Mouse (Mus musculus) brain, embryonic 18.5 days (tissue): ENCODE data around the gene 1700003E16Rik.
A peak's percentile ranks its signal among the peaks of the same experiment; 100 is the strongest.

ENCODE experiments used
- DNase-seq: peaks from one replicate; pipeline ENCODE4 v3.0.0-alpha.2; 2012; ENCODE audit warnings: low read depth, low spot score

The 1700003E16Rik gene

DNA sequence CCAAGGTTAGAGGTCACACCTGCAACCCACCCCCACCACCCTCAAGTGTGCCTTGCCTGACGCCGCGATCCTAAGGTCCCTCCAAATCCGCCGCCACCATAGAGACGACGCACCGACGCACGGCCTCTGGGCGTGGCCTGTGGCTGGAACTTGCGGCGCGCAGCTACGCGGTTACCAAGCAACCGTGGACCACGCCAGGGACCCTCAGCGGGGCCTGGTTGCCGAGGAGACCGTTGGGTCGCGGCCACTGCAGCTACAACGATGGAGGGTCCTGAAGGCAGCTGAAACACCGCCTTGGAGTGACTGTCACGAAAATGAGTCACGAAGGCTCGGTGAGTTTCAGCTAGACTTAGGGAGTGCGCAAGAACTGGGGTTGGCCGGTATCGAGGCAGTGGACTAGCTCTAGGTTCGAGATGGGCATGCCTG, at the start of gene 1700003E16Rik, which contains the start of gene Wdr54:
Gene 1700003E16Rik (plus strand): TSS at position 146 of the 426 bp plus-strand sequence.
Gene Wdr54 (minus strand): TSS at position 139 of the 426 bp plus-strand sequence.
- DNase-seq, result no peak

DNA sequence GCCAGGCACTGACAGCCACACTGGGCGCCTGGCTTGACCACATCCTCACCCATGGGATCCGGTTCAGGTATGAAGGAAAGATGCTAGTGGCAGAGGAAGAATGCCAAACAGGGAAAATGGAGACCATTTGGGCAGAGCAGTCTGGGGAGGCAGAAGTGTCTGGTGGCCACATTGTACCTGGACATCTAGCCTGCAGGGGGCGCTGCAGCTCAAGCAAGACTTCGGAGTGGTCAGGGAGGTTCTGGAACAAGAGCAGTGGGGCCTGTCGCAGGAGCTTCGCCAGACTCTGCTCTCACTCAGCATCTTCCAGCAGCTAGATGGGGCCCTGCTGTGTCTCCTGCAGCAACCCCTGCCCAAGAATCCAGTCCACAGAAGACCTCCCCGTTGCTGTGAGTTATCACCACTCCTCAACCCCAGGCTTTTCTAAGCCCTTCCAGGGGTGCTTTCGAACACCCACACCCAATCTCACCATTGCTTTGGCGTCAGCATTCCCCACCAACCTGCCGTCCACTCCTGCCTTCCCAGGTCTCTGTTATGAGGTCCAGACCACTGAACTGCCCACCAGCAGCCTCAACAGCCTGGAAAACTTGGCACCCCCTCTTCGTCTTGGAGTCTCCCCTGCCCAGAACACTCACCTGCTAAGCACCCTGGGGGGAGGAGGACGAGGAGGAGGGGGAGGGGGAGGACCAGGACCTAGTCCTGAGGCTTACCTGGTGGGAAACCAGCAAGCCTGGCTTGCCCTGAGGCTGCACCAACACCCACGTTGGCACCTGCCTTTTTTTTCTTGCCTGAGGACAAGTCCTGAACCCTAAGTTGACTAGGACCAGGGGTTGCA, 48.4 kb upstream of the 1700003E16Rik start:
- DNase-seq, result no peak

DNA sequence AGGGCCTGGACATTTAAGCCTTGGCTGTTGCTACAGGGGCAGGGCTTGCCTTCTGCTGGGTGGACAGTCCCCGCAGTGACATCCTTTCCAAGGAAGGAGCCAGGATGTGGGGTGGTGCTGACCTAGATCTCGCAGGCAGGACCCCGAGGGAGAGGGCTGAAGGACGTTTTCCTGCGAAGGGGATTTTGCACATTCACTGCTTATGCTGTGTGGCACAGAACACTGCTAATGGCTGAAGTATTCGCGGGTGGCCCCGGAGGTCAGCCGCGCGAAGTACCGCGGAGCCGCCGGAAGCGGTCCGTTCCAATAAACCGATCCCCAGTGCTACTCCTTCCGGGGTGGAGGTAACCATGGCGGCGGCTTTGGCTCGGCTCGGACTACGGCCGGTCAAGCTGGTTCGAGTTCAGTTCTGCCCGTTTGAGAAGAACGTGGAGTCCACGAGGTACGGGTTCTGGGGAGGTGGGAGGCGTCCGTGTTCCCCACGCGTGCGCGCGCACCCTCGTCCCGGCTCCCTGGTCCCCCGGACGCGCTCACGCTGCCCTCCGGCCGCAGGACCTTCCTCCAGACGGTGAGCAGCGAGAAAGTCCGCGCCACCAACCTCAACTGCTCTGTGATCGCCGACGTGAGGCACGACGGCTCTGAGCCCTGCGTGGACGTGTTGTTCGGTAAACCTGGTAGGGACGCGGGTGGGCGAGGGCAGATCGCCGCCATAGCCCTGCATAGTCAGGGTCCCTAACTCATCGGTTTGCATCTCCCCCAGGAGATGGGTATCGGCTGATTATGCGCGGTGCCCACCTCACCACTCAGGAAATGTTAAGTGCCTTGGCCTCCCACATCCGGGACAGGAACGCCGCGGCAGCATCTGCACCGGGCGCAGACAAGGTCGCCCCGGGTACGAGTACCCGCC, 47.2 kb upstream of the 1700003E16Rik start, which contains the start of gene Mrpl53:
Gene Mrpl53 (plus strand): TSS at position 279 of the 907 bp plus-strand sequence.
- DNase-seq, result no peak

DNA sequence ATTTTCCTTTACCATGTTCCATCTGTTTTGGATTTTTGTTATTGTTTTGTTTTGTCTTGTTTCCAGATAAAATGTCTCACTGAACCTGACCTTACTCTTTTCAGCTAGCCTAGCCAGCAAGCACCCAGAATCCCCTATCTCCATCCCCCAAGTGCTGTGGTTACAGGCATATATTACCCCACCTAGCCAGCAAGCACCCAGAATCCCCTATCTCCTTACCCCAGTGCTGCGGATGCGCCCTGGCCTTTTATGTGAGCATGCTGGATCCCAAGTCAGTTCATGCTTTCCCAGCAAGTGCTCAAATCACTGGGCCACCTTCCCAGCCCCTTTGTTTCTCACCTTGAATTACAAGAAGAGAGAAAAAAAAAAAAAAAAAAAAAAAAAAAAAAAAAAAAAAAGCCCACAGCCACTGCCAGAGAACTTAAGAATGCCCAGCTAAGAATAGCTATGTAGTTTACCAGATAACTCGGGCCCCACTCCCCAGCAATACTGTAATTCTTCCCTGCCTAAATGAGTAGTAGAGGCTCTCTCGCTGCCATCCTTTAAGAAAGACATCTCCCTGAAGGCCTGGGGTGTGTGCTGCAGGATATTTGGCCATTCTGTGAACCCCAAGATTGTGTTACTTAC, 44.6 kb upstream of the 1700003E16Rik start:
- DNase-seq, result no peak

DNA sequence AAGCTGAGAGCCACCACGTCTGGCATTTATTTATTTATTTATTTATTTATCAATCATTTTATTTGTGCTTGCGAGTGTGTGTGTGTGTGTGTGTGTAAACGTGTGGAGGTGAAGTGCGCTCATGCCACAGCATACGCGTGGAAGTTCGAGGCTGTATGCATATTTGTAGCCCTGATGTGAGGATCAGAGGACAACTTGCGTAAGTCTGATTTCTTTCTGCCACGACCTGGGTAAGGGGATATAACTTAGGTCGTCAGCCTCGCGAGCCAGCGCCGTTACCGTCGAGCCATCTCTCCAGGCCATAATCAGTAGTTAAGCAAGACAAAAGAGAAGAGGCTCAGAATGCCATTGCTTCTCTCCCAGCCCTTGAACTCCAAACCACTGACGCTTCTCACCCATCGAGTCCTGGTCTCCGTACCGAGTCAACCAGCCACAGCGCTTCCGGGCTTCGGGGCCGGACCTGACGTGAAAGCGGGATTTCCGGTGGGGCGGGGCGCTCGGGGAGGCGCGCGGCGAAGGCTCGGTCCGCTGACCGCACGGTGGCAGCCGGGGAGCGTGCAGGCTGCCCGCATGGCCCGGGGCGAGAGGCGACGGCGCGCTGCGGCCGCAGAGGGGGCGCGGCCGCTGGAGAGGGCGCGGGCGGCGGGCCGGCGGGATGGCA, 41.1 kb upstream of the 1700003E16Rik start, which contains the start of gene Mogs:
Gene Mogs (plus strand): TSS at position 486 of the 661 bp plus-strand sequence.
- DNase-seq, result no peak

DNA sequence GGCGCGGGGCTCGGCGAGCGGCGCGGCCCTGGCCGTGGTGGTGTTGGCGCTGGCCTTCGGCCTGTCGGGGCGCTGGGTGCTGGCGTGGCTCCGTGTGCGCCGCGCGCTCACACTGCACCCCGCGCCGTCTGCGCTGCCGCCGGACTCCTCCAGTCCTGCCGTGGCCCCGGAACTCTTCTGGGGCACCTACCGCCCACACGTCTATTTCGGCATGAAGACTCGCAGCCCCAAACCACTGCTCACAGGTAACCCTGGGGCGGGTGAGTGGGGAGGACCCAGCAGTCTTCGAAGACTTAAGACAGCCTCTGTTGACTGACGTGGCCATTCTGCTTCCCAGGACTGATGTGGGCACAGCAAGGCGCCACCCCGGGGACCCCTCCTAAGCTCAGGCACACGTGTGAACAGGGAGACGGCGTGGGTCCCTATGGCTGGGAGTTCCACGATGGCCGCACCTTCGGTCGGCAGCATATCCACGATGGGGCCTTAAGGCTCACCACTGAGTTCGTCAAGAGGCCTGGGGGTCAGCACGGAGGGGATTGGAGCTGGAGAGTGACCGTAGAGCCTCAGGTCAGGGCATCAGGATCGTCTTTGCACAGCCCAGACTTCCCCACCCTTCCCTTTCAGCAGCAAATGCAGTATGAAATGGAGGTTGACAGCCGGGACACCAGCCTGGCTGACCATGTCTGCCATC, 40.4 kb upstream of the 1700003E16Rik start:
- DNase-seq, result no peak

DNA sequence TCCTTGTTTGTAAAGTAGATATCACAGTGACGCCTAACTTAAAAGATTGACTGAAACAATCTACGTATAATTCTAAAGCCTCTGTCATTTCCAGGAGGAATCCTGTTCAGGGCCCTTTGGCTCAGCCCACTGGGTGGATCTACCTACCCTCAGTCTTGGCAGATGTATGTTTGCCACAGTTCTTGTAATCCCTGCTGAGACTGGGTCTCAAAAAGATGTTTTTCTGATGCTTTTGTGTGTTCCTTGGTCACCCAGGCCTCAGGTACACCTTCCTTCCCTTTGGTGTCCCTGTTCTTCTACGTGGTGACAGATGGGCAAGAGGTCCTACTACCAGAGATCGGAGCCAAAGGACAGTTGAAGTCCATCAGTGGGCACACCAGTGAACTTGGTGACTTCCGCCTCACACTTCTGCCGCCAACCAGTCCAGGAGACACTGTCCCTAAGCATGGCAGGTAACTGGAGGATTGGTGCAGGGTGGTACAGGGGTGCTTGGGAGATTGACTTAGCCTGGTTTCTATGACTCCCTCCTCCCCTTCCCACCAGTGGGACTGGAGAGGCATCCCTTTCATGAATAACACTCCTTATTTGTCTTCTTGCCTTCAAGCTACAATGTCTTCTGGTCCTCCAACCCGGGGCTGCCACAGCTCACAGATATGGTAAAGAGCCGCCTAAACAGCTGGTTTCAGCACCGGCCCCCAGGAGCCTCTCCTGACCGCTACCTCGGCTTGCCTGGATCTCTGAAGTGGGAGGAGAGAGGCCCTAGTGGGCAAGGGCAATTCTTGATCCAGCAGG, 39.6 kb upstream of the 1700003E16Rik start:
- DNase-seq, result no peak

DNA sequence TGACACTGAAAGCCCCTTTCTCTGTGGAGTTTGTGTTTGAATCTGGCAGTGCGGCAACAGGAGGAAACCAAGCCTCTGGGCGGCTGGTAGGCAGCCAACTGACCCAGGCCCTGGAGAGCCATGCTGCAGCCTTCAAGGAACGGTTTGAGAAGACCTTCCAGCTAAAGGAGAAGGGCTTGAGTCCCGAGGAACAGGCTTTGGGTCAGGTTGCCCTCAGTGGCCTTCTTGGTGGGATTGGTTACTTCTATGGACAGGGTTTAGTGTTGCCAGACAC, 39.1 kb upstream of the 1700003E16Rik start:
- DNase-seq, result no peak

DNA sequence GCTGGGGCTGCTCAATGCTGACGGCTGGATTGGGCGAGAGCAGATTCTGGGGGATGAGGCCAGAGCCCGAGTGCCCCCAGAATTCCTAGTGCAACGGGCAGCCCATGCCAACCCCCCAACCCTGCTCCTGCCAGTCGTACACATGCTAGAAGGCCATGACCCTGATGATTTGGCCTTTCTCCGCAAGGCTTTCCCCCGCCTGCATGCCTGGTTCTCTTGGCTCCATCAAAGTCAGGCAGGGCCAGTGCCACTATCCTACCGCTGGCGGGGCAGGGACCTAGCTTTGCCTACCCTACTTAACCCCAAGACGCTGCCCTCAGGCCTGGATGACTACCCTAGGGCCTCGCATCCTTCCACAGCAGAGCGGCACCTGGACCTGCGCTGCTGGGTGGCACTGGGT, 38.6 kb upstream of the 1700003E16Rik start:
- no peak for DNase-seq

DNA sequence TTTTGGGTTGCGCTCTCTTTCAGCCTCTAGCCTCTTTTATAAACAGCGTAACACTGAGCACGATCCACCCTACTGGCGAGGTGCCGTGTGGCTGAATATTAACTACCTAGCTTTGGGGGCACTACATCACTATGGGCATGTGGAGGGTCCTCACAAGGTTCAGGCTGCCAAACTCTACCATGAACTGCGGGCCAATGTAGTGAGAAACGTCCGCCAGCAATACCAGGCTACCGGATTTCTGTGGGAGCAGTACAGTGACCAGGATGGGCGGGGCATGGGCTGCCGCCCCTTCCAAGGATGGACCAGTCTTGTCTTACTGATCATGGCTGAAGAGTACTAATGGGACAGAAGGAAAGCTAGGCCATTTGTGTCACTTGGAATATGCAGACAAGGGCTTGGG, 37.8 kb upstream of the 1700003E16Rik start:
- DNase-seq, result no peak

DNA sequence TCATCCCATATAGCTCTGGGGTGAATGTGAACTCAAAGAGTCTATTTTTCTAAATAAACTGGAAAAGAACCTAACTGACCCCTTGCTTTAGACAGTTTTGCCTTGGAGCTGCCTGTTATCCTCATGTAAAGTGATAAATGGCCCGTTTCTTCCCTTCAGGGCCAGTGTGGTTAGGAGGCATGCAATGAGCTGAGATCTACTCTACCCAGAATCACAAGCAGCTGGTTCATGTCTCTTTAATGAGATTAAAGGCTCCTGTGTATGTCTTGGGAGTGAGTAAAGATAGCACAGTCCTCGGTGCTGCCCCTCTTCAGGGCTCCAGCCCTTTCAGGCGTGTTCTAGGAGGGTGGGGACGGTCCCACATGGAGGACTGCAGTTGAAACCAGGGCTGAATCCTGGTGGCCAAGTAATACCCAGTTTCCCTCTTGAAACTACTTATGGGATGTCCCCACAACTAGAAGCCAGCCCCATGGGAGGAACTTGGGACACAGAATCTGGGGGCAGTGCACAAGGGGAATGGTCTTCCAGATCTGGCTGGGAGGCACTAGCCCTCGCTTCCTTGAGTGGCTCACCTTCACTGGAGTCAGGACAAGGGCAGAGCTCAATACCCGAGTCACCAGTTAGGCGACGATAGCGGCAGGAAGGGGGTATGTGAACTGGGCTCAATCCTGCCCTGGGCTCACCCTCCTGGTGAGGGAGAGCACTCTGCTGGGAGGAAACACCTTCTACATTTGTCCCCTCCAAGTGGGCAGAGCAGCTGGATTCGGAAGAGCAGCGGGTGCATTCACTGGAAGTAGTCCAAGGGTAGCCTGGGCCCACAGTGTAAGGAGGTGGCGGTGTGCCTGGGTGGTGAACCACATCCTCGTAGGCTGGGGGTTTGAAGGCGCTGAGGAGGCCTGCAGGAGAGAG, 37.1 kb upstream of the 1700003E16Rik start:
- DNase-seq, result no peak

DNA sequence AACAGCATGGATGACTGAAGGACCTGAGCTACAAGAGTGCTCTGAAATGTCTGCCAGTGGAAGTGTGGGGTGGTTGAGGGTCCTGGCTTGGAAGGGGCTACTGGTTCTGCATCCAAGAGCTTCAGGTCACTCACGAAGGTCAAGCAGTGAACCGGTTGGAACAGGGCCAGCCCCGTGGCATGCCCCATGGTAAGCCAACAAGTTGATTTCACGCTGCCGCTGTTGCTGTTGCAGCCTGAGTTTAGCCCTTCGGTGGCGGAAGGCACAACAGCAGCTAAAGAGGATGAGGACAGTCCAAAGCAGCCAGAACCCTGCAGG, 36.5 kb upstream of the 1700003E16Rik start:
- DNase-seq, result no peak

DNA sequence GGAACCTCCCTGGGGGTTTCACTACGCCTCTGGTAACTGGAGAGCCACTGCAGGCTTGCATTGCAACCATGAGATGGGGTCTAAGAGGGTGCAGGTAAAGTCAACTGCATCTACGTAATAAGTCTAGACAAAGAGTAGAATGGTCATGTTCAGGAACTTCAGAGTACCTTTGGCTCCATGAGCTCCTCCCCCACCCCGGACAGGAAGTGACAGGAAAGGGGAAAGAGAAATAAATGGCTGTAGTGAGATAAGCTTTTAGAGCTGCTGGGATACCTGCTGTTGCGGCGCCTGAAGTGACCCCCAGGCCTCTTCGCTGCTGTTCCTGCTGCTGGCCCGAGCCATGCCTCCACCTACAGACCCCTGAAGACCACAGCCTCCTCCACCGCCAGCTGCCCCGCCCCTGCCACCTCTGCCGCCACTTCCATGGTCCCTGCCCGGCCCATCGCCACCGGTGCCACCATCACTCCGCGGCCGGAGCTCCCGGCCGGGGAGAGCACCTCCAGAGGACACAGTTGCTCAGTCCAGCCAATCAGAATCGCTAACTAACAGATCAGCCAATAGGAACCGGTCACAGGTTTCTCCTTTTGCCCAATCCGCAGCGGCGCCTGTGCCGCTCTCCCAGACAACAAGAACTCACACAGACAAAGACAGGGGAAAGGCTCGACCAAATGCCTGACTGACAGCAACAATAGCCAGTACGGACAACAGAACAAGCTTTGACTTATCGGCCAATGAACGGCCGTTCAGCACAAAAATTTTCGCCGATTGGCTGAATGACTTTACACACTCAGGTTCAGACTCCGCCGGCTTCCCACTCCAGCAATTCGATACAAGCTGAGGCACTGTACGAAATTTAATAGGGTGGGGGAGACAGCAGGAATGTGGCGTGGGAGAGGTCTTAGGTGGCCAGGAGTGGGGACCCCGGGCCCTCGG, 35.0 kb upstream of the 1700003E16Rik start, which contains the start of gene Wbp1:
Gene Wbp1 (minus strand): TSS at position 630 of the 933 bp plus-strand sequence.
- peak; percentile 99 for DNase-seq

DNA sequence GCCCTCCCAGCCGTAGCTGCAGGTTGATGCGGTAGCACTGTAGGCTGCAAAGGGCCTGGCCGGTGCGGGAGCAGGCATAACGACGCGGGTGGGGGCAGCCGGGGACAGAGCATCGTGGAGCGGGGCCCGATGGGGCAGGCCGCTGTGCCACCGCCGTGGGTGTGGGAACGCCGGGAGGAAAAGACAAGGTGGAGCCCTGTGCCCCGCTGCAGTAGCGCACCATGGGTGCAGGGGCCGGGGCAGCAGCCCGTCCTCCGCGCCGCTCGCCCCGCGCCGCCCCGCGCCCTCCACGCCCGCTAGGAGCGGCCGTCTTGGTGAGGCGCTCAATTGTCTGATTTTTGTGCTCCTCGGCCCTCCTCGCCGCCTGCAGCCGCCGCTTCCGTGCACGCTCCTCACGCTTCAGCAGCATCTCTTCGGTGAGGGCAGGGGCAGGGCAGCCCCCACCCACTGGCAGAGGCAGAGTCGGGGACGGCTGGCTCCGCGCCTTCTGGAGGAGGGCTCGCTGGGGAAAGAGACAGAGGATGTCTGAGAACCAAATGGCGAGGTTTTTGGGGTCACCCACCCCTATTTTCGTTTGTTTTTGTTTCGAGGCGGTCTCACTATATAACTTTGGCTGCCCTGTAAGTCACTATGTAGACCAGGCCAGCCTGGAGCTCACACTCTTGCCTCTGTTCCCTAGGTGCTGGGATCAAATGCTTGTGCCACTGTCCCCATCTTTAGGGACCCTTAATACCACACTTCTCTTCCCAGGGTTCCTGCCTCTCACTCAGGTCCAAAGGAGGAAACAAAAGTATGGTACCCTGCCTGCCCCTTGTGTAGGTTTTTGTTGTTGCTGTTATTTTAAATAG, 34.1 kb upstream of the 1700003E16Rik start:
- DNase-seq, result no peak

DNA sequence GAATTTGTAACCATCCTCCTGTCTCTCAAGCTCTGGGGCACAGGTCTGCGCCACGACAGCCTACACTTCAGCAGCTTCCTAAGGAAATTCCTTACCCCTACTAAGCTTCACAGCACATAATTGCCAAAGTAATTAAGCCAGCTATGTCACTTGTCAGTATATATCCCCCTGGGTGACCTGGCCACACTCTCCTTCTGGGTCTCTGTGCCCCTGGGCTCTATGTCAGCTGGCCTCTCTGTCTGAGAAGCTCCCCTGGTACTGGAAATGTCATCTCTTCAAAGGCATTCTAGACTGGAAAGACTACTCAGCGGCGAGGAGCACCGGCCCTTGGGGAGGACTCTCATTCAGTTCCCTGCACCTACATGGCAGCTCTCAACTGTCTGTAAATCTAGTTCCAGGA, 33.2 kb upstream of the 1700003E16Rik start:
- DNase-seq, result no peak

DNA sequence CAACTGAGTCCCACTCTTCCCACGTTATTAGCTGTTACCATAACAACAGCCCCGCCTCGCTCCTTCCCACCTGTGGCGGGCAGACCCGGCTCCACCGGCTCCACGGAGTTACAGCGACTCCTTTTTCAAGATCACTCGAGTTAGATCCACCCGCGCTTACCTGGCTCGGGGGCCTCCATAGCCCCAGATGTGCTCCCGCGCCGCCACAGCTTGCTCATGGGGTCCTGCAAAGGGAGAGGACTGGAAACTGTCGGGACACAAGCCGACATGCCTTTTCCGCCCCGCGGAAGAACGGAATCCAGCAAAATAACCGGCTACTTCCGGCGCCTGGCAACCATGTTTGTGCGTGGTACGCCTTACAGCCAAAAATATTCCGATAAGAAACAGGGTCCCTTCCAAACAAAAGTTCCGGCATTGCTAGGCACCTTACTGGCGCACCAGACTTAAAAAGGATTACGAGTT, 31.3 kb upstream of the 1700003E16Rik start:
- peak; percentile 88 for DNase-seq

DNA sequence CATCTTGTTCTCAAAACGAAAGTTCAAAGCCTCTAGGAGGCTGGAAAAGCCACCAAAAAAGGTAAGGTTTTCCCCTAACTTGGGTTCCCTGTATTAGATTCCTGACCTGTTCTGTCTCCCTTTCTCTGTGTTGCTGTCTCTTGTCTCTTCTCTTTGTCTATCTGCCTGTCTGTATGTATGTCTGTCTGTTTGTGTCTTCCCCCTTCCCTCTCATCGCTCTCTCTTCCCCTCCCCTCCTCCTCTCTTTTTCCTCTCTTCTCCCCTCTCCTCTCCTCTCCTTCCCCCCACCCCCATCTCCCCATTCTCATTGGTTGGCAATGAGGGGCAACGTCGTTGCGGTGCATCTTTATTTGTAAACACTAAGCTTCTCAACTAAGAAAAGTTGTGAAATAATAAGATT, 30.9 kb upstream of the 1700003E16Rik start, which contains the start of gene Ino80b:
Gene Ino80b (minus strand): TSS at position 101 of the 400 bp plus-strand sequence.
- DNase-seq, result no peak
